In genomic region chr6:108527993-108528392, GRCm38 (mm10) we compare ENCODE assay signal across 11 mouse cellular contexts.
DNase-seq lines count a peak whose midpoint lies in the region; ATAC-seq and TF ChIP-seq lines count a peak whose summit lies in the region.
"Had no signal": no experiment of that assay in that cellular context is flagged by ENCODE, and none has a peak within 500 bp of the region (broad histone marks: within the 10 kb centered on the region; RNA-seq: fewer than 3 reads in every experiment).

No protein-coding gene starts in this region.

- no peak for DNase-seq in frontal cortex, postnatal 14 days (ENCODE audit: low spot score in 2 of 2)
- DNase-seq in CH12.LX (ENCODE audit: extremely low read depth), result no peak
- peak; percentile 46 for DNase-seq in lung, postnatal 14 days
- no peak for DNase-seq in thymus, adult 2 months
- DNase-seq in forebrain, embryonic 14.5 days (ENCODE audit: low spot score), result no peak
- DNase-seq in kidney, postnatal 4 days, result no peak

- TF ChIP-seq RAD21 in CH12.LX (IDR thresholded peaks at IDR 0.05; ENCODE audit: low read depth, low read length), result no peak

- no peak overlapping the region for H3K4me2 ChIP-seq in CH12.LX (ENCODE audit: insufficient read depth, low read depth, poor library complexity, severe bottlenecking)
- no peak overlapping the region for H3K4me2 ChIP-seq in heart, embryonic 13.5 days
- H3K4me2 ChIP-seq in forebrain, embryonic 14.5 days (ENCODE audit: low read length), result no peak overlapping the region
- H3K4me2 ChIP-seq: embryonic facial prominence, embryonic 13.5 days; neural tube, embryonic 13.5 days had no signal

- H3K36me3 ChIP-seq in CH12.LX (replicated peaks in 1 of 2; ENCODE audit: control insufficient read depth in 1 of 2, insufficient read depth in 1 of 2, low read length in 1 of 2), result peaks cover 35 to 84% of the 10 kb centered on the region in 2 experiments
- peaks cover 45% of the 10 kb centered on the region for H3K36me3 ChIP-seq in heart, embryonic 13.5 days
- H3K36me3 ChIP-seq in thymus, adult 2 months (ENCODE audit: control insufficient read depth, insufficient read depth, low read length), result peaks cover 6% of the 10 kb centered on the region; the same call in 1 of the 2 replicates
- no peaks in the 10 kb centered on the region for H3K36me3 ChIP-seq in forebrain, embryonic 14.5 days (ENCODE audit: control insufficient read depth, insufficient read depth, low read length)
- H3K36me3 ChIP-seq: neural tube, embryonic 13.5 days had no signal

- H3K79me2 ChIP-seq in CH12.LX (replicated peaks; ENCODE audit: control insufficient read depth, extremely low read depth, insufficient read depth, poor library complexity, severe bottlenecking), result no peaks in the 10 kb centered on the region

- TF ChIP-seq EP300 in CH12.LX (IDR thresholded peaks at IDR 0.05; ENCODE audit: low read length), result no peak

- TF ChIP-seq CTCF in CH12.LX (conservative IDR thresholded peaks at IDR 0.05 in 1 of 2, IDR thresholded peaks at IDR 0.05 in 1 of 2; ENCODE audit: low read depth in 2 of 2, low read length in 2 of 2), result no peak
- no peak for TF ChIP-seq CTCF in thymus, adult 2 months (IDR thresholded peaks at IDR 0.05; ENCODE audit: borderline replicate concordance, control insufficient read depth, extremely low read depth, insufficient read depth, low read length, poor library complexity)

- TF ChIP-seq POLR2A in CH12.LX (IDR thresholded peaks at IDR 0.05; ENCODE audit: low read depth, low read length), result no peak
- no peak for TF ChIP-seq POLR2A in thymus, adult 2 months (IDR thresholded peaks at IDR 0.05; ENCODE audit: control insufficient read depth, extremely low read depth, insufficient read depth, low read length, poor library complexity)

- dilution Hi-C loops in CH12.LX (cut with MboI; ENCODE audit: extremely low pct_ligation_motif_present, extremely low pct_unique_long_range_greater_than_20kb, low sequenced_read_pairs), result no loop called here

- no peak overlapping the region for H3K4me3 ChIP-seq in CH12.LX (replicated peaks in 1 of 3; ENCODE audit: low read depth in 2 of 3, low read length in 2 of 3, poor library complexity in 1 of 3)
- H3K4me3 ChIP-seq in heart, embryonic 13.5 days, result no peak overlapping the region
- H3K4me3 ChIP-seq in thymus, adult 2 months (ENCODE audit: control insufficient read depth, insufficient read depth, low read length), result no peak overlapping the region
- no peak overlapping the region for H3K4me3 ChIP-seq in forebrain, embryonic 14.5 days (ENCODE audit: low read depth, low read length)
- H3K4me3 ChIP-seq: embryonic facial prominence, embryonic 13.5 days; neural tube, embryonic 13.5 days had no signal

- H3K27me3 ChIP-seq in CH12.LX (replicated peaks), result no peaks in the 10 kb centered on the region
- H3K27me3 ChIP-seq in heart, embryonic 13.5 days (replicated peaks), result no peaks in the 10 kb centered on the region
- no peaks in the 10 kb centered on the region for H3K27me3 ChIP-seq in thymus, adult 2 months (ENCODE audit: control insufficient read depth, insufficient read depth, low read length)
- H3K27me3 ChIP-seq in forebrain, embryonic 14.5 days (replicated peaks; ENCODE audit: control insufficient read depth, insufficient read depth, low read length), result no peaks in the 10 kb centered on the region
- H3K27me3 ChIP-seq: embryonic facial prominence, embryonic 13.5 days; neural tube, embryonic 13.5 days had no signal

- H3K9me3 ChIP-seq in CH12.LX (replicated peaks; ENCODE audit: low read length), result no peaks in the 10 kb centered on the region
- no peaks in the 10 kb centered on the region for H3K9me3 ChIP-seq in heart, embryonic 13.5 days
- H3K9me3 ChIP-seq in forebrain, embryonic 14.5 days (replicated peaks; ENCODE audit: control insufficient read depth, low read length), result no peaks in the 10 kb centered on the region
- H3K9me3 ChIP-seq: embryonic facial prominence, embryonic 13.5 days; neural tube, embryonic 13.5 days had no signal

- ATAC-seq in frontal cortex, adult (ENCODE audit: low TSS enrichment), result peak; percentile 53
- peak; percentile 49; the same call in 1 of the 2 replicates for ATAC-seq in heart, embryonic 13.5 days (ENCODE audit: extremely low read depth, insufficient number of reproducible peaks, low FRiP score, low TSS enrichment)
- no peak for ATAC-seq in forebrain, embryonic 14.5 days
- ATAC-seq: activated CD4-positive, CD25-positive, alpha-beta regulatory T cell, adult 4 months had no signal

- peaks cover 24 to 56% of the 10 kb centered on the region in 2 experiments for H3K4me1 ChIP-seq in CH12.LX (ENCODE audit: control insufficient read depth in 1 of 2, insufficient read depth in 2 of 2)
- peaks cover 41% of the 10 kb centered on the region for H3K4me1 ChIP-seq in heart, embryonic 13.5 days
- peaks cover 41% of the 10 kb centered on the region for H3K4me1 ChIP-seq in thymus, adult 2 months (replicated peaks; ENCODE audit: control insufficient read depth, insufficient read depth, low read length)
- H3K4me1 ChIP-seq in forebrain, embryonic 14.5 days (ENCODE audit: control insufficient read depth, insufficient read depth, low read length), result 0 out of 2 replicates have a peak, but pooled peaks cover 2% of the 10 kb centered on the region

- H3K9ac ChIP-seq in CH12.LX (ENCODE audit: insufficient read depth, low read depth), result no peak overlapping the region
- peak overlapping the region; percentile 12; the same call in 1 of the 2 replicates for H3K9ac ChIP-seq in heart, embryonic 13.5 days
- no peak overlapping the region for H3K9ac ChIP-seq in forebrain, embryonic 14.5 days (ENCODE audit: low read length)
- H3K9ac ChIP-seq: embryonic facial prominence, embryonic 13.5 days; neural tube, embryonic 13.5 days had no signal

- no peak overlapping the region for H3K27ac ChIP-seq in CH12.LX (ENCODE audit: insufficient read depth, low read depth)
- H3K27ac ChIP-seq in heart, embryonic 13.5 days (replicated peaks), result peak overlapping the region; percentile 16
- H3K27ac ChIP-seq in thymus, adult 2 months (ENCODE audit: control insufficient read depth, insufficient read depth, low read length), result no peak overlapping the region
- H3K27ac ChIP-seq in forebrain, embryonic 14.5 days (ENCODE audit: low read depth, low read length), result no peak overlapping the region
- H3K27ac ChIP-seq: embryonic facial prominence, embryonic 13.5 days; neural tube, embryonic 13.5 days had no signal

- in situ Hi-C loops in CH12.LX (cut with MboI; ENCODE audit: low pct_ligation_motif_present, low pct_unique_long_range_greater_than_20kb, low sequenced_read_pairs), result no loop called here

TF ChIP-seq in CH12.LX, 34 proteins besides CTCF, POLR2A, EP300 and RAD21:
- TF ChIP-seq ZKSCAN1 (IDR thresholded peaks at IDR 0.05; ENCODE audit: borderline replicate concordance, low read depth, low read length), result no peak
- peak; percentile 44; the same call in 1 of the 2 replicates for TF ChIP-seq BHLHE40 (IDR thresholded peaks at IDR 0.05; ENCODE audit: low read depth, low read length)
- no peak for TF ChIP-seq PAX5 (IDR thresholded peaks at IDR 0.05; ENCODE audit: low read length)
- 0 out of 2 replicates have a peak, but pooled peaks have one; percentile 12 for TF ChIP-seq ETS1 (conservative IDR thresholded peaks at IDR 0.05; ENCODE audit: low read depth, low read length)
- no peak for TF ChIP-seq MAFK (IDR thresholded peaks at IDR 0.05; ENCODE audit: insufficient replicate concordance, low read length)
- no peak for TF ChIP-seq MAZ (IDR thresholded peaks at IDR 0.05; ENCODE audit: low read depth, low read length)
- TF ChIP-seq KAT2A (IDR thresholded peaks at IDR 0.05; ENCODE audit: insufficient replicate concordance, low read length), result no peak
- TF ChIP-seq MEF2A (IDR thresholded peaks at IDR 0.05; ENCODE audit: borderline replicate concordance, low read depth, low read length), result no peak
- TF ChIP-seq ZNF384 (IDR thresholded peaks at IDR 0.05; ENCODE audit: low read depth, low read length), result no peak
